Mouse (Mus musculus): Measurements from ENCODE around the gene Mfsd4a. TPM values are rescaled to one million over a fixed set of nuclear protein-coding genes. Genes with fewer than 3 reads are reported as not detected.

Gene Mfsd4a
- polyA plus RNA-seq (2014; fragmentation: Nextera tagmentation; extraction: Ambion mirVana): 8.6 and 10.6 TPM in 2 replicates

DNA sequence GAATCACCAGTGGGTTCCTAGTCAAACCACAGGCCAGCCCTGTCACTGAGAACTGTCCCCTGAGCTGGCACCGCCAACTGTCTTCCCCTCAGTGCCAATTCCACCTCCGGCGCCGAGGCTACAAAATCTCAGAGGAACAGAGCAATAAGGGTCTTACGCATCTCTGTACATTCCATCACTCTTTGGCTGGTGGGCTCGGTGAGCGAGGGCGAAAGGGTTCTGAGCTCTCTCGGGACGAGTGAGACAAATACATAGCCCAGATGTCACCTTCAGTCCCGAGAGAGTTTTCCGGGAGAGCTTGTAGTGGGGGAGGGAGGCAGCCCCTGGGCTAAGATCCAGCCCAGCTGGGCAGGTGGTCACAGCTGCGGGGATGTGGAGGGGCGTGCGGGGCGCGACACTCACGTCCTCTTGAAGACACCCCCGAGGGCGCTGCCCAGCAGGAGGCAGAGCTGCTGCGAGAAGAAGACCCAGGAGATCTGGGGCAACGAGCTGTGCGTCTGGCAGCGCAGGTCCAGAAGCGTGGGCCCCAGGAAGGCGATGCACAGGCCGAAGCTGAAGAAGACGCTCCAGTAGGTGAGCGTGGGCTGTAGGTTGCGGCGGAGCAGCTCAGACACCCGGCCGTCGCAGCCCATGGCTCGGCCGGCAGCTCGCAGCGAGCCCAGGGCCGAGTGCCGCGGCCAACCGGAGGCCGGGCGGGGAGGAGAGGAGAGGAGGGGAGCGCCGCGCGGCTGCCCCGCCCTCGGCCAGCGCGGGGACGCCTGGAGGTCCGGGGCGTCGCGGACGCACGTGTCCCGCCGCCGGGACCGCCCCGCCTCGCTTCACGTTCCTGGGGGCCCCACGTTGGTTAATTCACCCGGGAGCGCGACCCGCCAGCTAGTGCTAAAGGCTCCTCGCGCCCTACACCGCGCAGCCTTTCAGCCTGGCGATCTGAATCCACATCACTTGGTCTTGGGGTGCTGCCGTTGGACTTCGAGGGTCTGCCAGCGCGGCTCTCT is at the start of gene Mfsd4a:
Gene Mfsd4a, minus strand, starts transcription at position 802 of the 995 bp plus-strand sequence.
- Histone ChIP-seq H3K27ac (replicated peaks; ENCODE audit: low read depth, low read length) (no peak within 1 kb of the TSS), H3K9ac (ENCODE audit: low read length) (peak within 1 kb of the TSS; percentile 55), H3K4me3 (ENCODE audit: low read depth, low read length) (peak within 1 kb of the TSS; percentile 36), H3K9me3 (ENCODE audit: control insufficient read depth, low read length) (no peaks in the 10 kb centered on the region), H3K4me1 (ENCODE audit: control insufficient read depth, insufficient read depth, low read length) (peaks cover 13% of the 10 kb centered on the region), H3K27me3 (ENCODE audit: control insufficient read depth, insufficient read depth, low read length) (peaks cover 38% of the 10 kb centered on the region), H3K4me2 (ENCODE audit: low read depth, severe bottlenecking) (peak within 1 kb of the TSS; percentile 94), H3K36me3 (ENCODE audit: control insufficient read depth, insufficient read depth, low read length) (no peaks in the 10 kb centered on the region)
- ATAC-seq (ENCODE audit: insufficient number of reproducible peaks, low FRiP score, low TSS enrichment, low read depth) (no peak), DNase-seq (ENCODE audit: low spot score) (peak; percentile 49)
- WGBS: 3% methylated on average over 64 of the region's 80 CpGs

GRCm38 (mm10) chr1:132116606-132117005 is 48.7 kb upstream of the Mfsd4a start:
- Histone ChIP-seq H3K4me3 (ENCODE audit: low read depth, low read length) (no peak overlapping the region), H3K36me3 (ENCODE audit: control insufficient read depth, insufficient read depth, low read length) (no peaks in the 10 kb centered on the region), H3K9ac (ENCODE audit: low read length) (no peak overlapping the region), H3K4me1 (ENCODE audit: control insufficient read depth, insufficient read depth, low read length) (no peaks in the 10 kb centered on the region), H3K9me3 (ENCODE audit: control insufficient read depth, low read length) (no peaks in the 10 kb centered on the region), H3K27ac (replicated peaks; ENCODE audit: low read depth, low read length) (no peak overlapping the region), H3K4me2 (ENCODE audit: low read depth, severe bottlenecking) (no peak overlapping the region), H3K27me3 (ENCODE audit: control insufficient read depth, insufficient read depth, low read length) (no peaks in the 10 kb centered on the region)
- ATAC-seq (ENCODE audit: insufficient number of reproducible peaks, low FRiP score, low TSS enrichment, low read depth) (no peak), DNase-seq (ENCODE audit: low spot score) (peak; percentile 82)
- 41% methylated on average over 18 of the region's 18 CpGs for WGBS

GRCm38 (mm10) chr1:132113098-132113497 is 45.2 kb upstream of the Mfsd4a start:
- H3K9me3 ChIP-seq (ENCODE audit: control insufficient read depth, low read length): no peaks in the 10 kb centered on the region
- 58% methylated on average over 3 of the region's 3 CpGs for WGBS
- no peaks in the 10 kb centered on the region for H3K36me3 ChIP-seq (ENCODE audit: control insufficient read depth, insufficient read depth, low read length)
- ATAC-seq (ENCODE audit: insufficient number of reproducible peaks, low FRiP score, low TSS enrichment, low read depth): no peak
- no peaks in the 10 kb centered on the region for H3K4me1 ChIP-seq (ENCODE audit: control insufficient read depth, insufficient read depth, low read length)
- H3K27me3 ChIP-seq (ENCODE audit: control insufficient read depth, insufficient read depth, low read length): no peaks in the 10 kb centered on the region
- no peak overlapping the region for H3K4me3 ChIP-seq (ENCODE audit: low read depth, low read length)
- H3K9ac ChIP-seq (ENCODE audit: low read length): no peak overlapping the region
- H3K4me2 ChIP-seq (ENCODE audit: low read depth, severe bottlenecking): no peak overlapping the region
- H3K27ac ChIP-seq (replicated peaks; ENCODE audit: low read depth, low read length): no peak overlapping the region
- DNase-seq (ENCODE audit: low spot score): no peak

- Histone ChIP-seq H3K9me3 (ENCODE audit: control insufficient read depth, low read length) (no peaks in the 10 kb centered on the region), H3K4me2 (ENCODE audit: low read depth, severe bottlenecking) (no peak overlapping the region), H3K27ac (replicated peaks; ENCODE audit: low read depth, low read length) (no peak overlapping the region), H3K27me3 (ENCODE audit: control insufficient read depth, insufficient read depth, low read length) (no peaks in the 10 kb centered on the region), H3K36me3 (ENCODE audit: control insufficient read depth, insufficient read depth, low read length) (no peaks in the 10 kb centered on the region), H3K4me3 (ENCODE audit: low read depth, low read length) (no peak overlapping the region), H3K4me1 (ENCODE audit: control insufficient read depth, insufficient read depth, low read length) (no peaks in the 10 kb centered on the region), H3K9ac (ENCODE audit: low read length) (no peak overlapping the region)
- ATAC-seq (ENCODE audit: insufficient number of reproducible peaks, low FRiP score, low TSS enrichment, low read depth) (no peak), DNase-seq (ENCODE audit: low spot score) (no peak)
- WGBS: 77% methylated on average over 8 of the region's 8 CpGs
Observed at GRCm38 (mm10) chr1:132112426-132112825, 44.6 kb upstream of the Mfsd4a start.

GRCm38 (mm10) chr1:132111411-132111810 is 43.5 kb upstream of the Mfsd4a start:
- no peaks in the 10 kb centered on the region for H3K27me3 ChIP-seq (ENCODE audit: control insufficient read depth, insufficient read depth, low read length)
- H3K9ac ChIP-seq (ENCODE audit: low read length): no peak overlapping the region
- no peak overlapping the region for H3K4me2 ChIP-seq (ENCODE audit: low read depth, severe bottlenecking)
- H3K4me1 ChIP-seq (ENCODE audit: control insufficient read depth, insufficient read depth, low read length): no peaks in the 10 kb centered on the region
- H3K4me3 ChIP-seq (ENCODE audit: low read depth, low read length): no peak overlapping the region
- H3K9me3 ChIP-seq (ENCODE audit: control insufficient read depth, low read length): no peaks in the 10 kb centered on the region
- H3K27ac ChIP-seq (replicated peaks; ENCODE audit: low read depth, low read length): no peak overlapping the region
- DNase-seq (ENCODE audit: low spot score): no peak
- 69% methylated on average over 1 of the region's 1 CpGs for WGBS
- H3K36me3 ChIP-seq (ENCODE audit: control insufficient read depth, insufficient read depth, low read length): no peaks in the 10 kb centered on the region
- ATAC-seq (ENCODE audit: insufficient number of reproducible peaks, low FRiP score, low TSS enrichment, low read depth): no peak

GRCm38 (mm10) chr1:132109368-132109767 is 41.5 kb upstream of the Mfsd4a start:
- Histone ChIP-seq H3K9me3 (ENCODE audit: control insufficient read depth, low read length) (no peaks in the 10 kb centered on the region), H3K4me1 (ENCODE audit: control insufficient read depth, insufficient read depth, low read length) (no peaks in the 10 kb centered on the region), H3K4me3 (ENCODE audit: low read depth, low read length) (no peak overlapping the region), H3K36me3 (ENCODE audit: control insufficient read depth, insufficient read depth, low read length) (no peaks in the 10 kb centered on the region), H3K4me2 (ENCODE audit: low read depth, severe bottlenecking) (no peak overlapping the region), H3K27me3 (ENCODE audit: control insufficient read depth, insufficient read depth, low read length) (no peaks in the 10 kb centered on the region), H3K27ac (replicated peaks; ENCODE audit: low read depth, low read length) (no peak overlapping the region), H3K9ac (ENCODE audit: low read length) (no peak overlapping the region)
- DNase-seq (ENCODE audit: low spot score) (no peak), ATAC-seq (ENCODE audit: insufficient number of reproducible peaks, low FRiP score, low TSS enrichment, low read depth) (no peak)
- 70% methylated on average over 2 of the region's 2 CpGs for WGBS

DNA sequence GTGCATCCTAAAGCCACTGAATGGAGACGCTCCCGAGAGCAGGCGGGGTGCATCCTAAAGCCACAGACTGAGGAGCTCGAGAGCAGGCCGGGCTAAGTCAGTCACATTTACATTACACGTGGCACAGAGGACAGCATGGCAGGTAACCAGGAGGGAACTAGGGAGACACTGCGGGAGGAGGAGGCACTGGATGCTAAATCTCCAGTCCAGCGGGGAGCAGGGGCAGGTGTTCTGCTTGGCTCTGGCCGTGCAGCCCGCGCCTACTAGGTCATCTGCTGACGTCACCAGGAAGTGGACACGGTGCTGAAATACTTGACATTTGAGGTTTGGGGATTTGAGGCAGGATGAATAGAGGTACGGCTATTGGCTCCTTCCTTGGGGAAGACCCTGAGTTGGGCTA is 36.5 kb upstream of the Mfsd4a start:
- Histone ChIP-seq H3K9me3 (ENCODE audit: control insufficient read depth, low read length) (no peaks in the 10 kb centered on the region), H3K4me2 (ENCODE audit: low read depth, severe bottlenecking) (no peak overlapping the region), H3K9ac (ENCODE audit: low read length) (no peak overlapping the region), H3K27ac (replicated peaks; ENCODE audit: low read depth, low read length) (no peak overlapping the region), H3K27me3 (ENCODE audit: control insufficient read depth, insufficient read depth, low read length) (no peaks in the 10 kb centered on the region), H3K4me3 (ENCODE audit: low read depth, low read length) (no peak overlapping the region), H3K36me3 (ENCODE audit: control insufficient read depth, insufficient read depth, low read length) (no peaks in the 10 kb centered on the region), H3K4me1 (ENCODE audit: control insufficient read depth, insufficient read depth, low read length) (0 out of 2 replicates have a peak, but pooled peaks cover 2% of the 10 kb centered on the region)
- no peak for ATAC-seq (ENCODE audit: insufficient number of reproducible peaks, low FRiP score, low TSS enrichment, low read depth)
- DNase-seq (ENCODE audit: low spot score): no peak
- WGBS: 67% methylated on average over 14 of the region's 14 CpGs

DNA sequence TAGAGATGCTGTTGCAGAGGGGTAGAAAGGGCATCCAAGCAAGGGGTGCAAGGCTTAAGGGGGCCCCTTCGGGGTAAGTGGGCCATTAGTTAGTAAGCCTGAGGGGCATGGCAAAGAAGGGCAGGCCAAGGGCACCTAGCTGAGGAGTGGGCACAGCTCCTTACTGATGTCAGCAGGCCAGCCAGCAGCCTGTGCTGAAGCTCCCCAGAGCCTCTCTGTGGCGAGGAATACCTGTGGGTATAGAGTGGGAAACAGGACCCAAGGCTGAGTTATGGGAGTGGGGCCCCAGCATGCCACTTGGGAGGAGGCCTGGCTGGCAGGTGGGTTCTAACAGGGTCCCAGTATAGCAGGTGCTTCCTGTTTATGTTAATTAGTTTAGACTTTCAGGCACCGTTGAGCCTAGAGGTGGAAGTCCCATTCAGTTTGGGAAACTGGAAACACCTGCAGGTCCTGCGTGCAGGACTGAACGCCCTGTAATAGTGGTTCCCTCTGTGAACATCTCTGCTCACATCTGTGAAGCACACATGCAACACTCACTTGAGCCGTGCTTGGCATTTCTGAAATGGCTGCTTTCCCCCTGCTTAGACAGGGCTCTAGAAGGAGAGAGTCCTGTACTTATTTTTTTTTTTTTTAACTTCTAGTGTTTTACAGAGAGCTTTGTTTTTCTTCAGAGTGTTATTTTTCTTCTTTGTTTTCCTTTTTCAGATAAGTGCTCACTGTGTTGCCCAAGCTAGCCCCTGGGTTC is 34.3 kb upstream of the Mfsd4a start:
- DNase-seq (ENCODE audit: low spot score) (no peak), ATAC-seq (ENCODE audit: insufficient number of reproducible peaks, low FRiP score, low TSS enrichment, low read depth) (0 out of 2 replicates have a peak, but pooled peaks have one; percentile 52)
- no peaks in the 10 kb centered on the region for H3K9me3 ChIP-seq (ENCODE audit: control insufficient read depth, low read length)
- no peak overlapping the region for H3K4me3 ChIP-seq (ENCODE audit: low read depth, low read length)
- no peaks in the 10 kb centered on the region for H3K27me3 ChIP-seq (ENCODE audit: control insufficient read depth, insufficient read depth, low read length)
- no peaks in the 10 kb centered on the region for H3K36me3 ChIP-seq (ENCODE audit: control insufficient read depth, insufficient read depth, low read length)
- no peak overlapping the region for H3K4me2 ChIP-seq (ENCODE audit: low read depth, severe bottlenecking)
- no peak overlapping the region for H3K9ac ChIP-seq (ENCODE audit: low read length)
- WGBS: 65% methylated on average over 6 of the region's 6 CpGs
- no peak overlapping the region for H3K27ac ChIP-seq (replicated peaks; ENCODE audit: low read depth, low read length)
- 0 out of 2 replicates have a peak, but pooled peaks cover 2% of the 10 kb centered on the region for H3K4me1 ChIP-seq (ENCODE audit: control insufficient read depth, insufficient read depth, low read length)
